Mouse (Mus musculus): ENCODE data around the gene Lpcat1. TPM values are rescaled to one million over a fixed set of nuclear protein-coding genes. Genes with fewer than 3 reads are reported as not detected.

Lpcat1 gene
- polyA plus RNA-seq, 1 experiment from 2014 or later: 85.3 TPM

GRCm38 (mm10) chr13:73476259-73476658 lies 9.3 kb downstream of the Lpcat1 start:
- Histone ChIP-seq H3K27ac (ENCODE audit: low read depth) (no peak overlapping the region; the same call in 1 of the 2 replicates), H3K27me3 (ENCODE audit: insufficient read depth, low read length) (no peaks in the 10 kb centered on the region), H3K4me1 (ENCODE audit: insufficient read depth) (no peaks in the 10 kb centered on the region), H3K9ac (no peak overlapping the region), H3K4me3 (ENCODE audit: low read depth, low read length) (no peak overlapping the region), H3K36me3 (ENCODE audit: insufficient read depth) (peaks cover 14% of the 10 kb centered on the region; the same call in 1 of the 2 replicates), H3K4me2 (no peak overlapping the region), H3K9me3 (ENCODE audit: low read depth, low read length) (no peaks in the 10 kb centered on the region)
- no peak for TF ChIP-seq CTCF (IDR thresholded peaks at IDR 0.05; ENCODE audit: low read depth)
- no peak for ATAC-seq (ENCODE audit: insufficient read depth)
- 90% methylated on average over 5 of the region's 5 CpGs for WGBS
- DNase-seq: no peak

- no peak overlapping the region for H3K27ac ChIP-seq (ENCODE audit: low read depth)
- no peak for ATAC-seq (ENCODE audit: insufficient read depth)
- WGBS: 82% methylated on average over 8 of the region's 8 CpGs
- H3K4me2 ChIP-seq: no peak overlapping the region
- DNase-seq: no peak
- TF ChIP-seq CTCF (IDR thresholded peaks at IDR 0.05; ENCODE audit: low read depth): no peak
- peaks cover 14% of the 10 kb centered on the region; the same call in 1 of the 2 replicates for H3K36me3 ChIP-seq (ENCODE audit: insufficient read depth)
- H3K9me3 ChIP-seq (ENCODE audit: low read depth, low read length): no peaks in the 10 kb centered on the region
- no peak overlapping the region for H3K4me3 ChIP-seq (ENCODE audit: low read depth, low read length)
- no peaks in the 10 kb centered on the region for H3K4me1 ChIP-seq (ENCODE audit: insufficient read depth)
- no peaks in the 10 kb centered on the region for H3K27me3 ChIP-seq (ENCODE audit: insufficient read depth, low read length)
- no peak overlapping the region for H3K9ac ChIP-seq
Observed at GRCm38 (mm10) chr13:73476796-73477195, 9.8 kb downstream of the Lpcat1 start.

- H3K9me3 ChIP-seq (ENCODE audit: low read depth, low read length): no peaks in the 10 kb centered on the region
- H3K4me3 ChIP-seq (ENCODE audit: low read depth, low read length): no peak overlapping the region
- no peaks in the 10 kb centered on the region for H3K4me1 ChIP-seq (ENCODE audit: insufficient read depth)
- H3K36me3 ChIP-seq (ENCODE audit: insufficient read depth): peaks cover 12% of the 10 kb centered on the region; the same call in 1 of the 2 replicates
- WGBS: 80% methylated on average over 2 of the region's 2 CpGs
- H3K4me2 ChIP-seq: no peak overlapping the region
- no peak for TF ChIP-seq CTCF (IDR thresholded peaks at IDR 0.05; ENCODE audit: low read depth)
- H3K27me3 ChIP-seq (ENCODE audit: insufficient read depth, low read length): no peaks in the 10 kb centered on the region
- H3K9ac ChIP-seq: no peak overlapping the region
- DNase-seq (no peak), ATAC-seq (ENCODE audit: insufficient read depth) (no peak)
- H3K27ac ChIP-seq (ENCODE audit: low read depth): no peak overlapping the region
Observed at GRCm38 (mm10) chr13:73477841-73478240, 10.8 kb downstream of the Lpcat1 start.

GRCm38 (mm10) chr13:73482476-73482875 lies 15.5 kb downstream of the Lpcat1 start:
- no peak for DNase-seq
- no peak overlapping the region for H3K4me3 ChIP-seq (ENCODE audit: low read depth, low read length)
- no peaks in the 10 kb centered on the region for H3K4me1 ChIP-seq (ENCODE audit: insufficient read depth)
- TF ChIP-seq CTCF (IDR thresholded peaks at IDR 0.05; ENCODE audit: low read depth): no peak
- H3K27me3 ChIP-seq (ENCODE audit: insufficient read depth, low read length): no peaks in the 10 kb centered on the region
- 77% methylated on average over 7 of the region's 7 CpGs for WGBS
- no peaks in the 10 kb centered on the region; the same call in 1 of the 2 replicates for H3K9me3 ChIP-seq (ENCODE audit: low read depth, low read length)
- H3K4me2 ChIP-seq: no peak overlapping the region
- H3K36me3 ChIP-seq (ENCODE audit: insufficient read depth): peaks cover 35% of the 10 kb centered on the region
- H3K9ac ChIP-seq: no peak overlapping the region
- no peak for ATAC-seq (ENCODE audit: insufficient read depth)
- no peak overlapping the region for H3K27ac ChIP-seq (ENCODE audit: low read depth)

GRCm38 (mm10) chr13:73483331-73483730 lies 16.3 kb downstream of the Lpcat1 start:
- Histone ChIP-seq H3K4me2 (no peak overlapping the region), H3K9me3 (ENCODE audit: low read depth, low read length) (no peaks in the 10 kb centered on the region; the same call in 1 of the 2 replicates), H3K9ac (no peak overlapping the region), H3K4me3 (ENCODE audit: low read depth, low read length) (no peak overlapping the region), H3K36me3 (ENCODE audit: insufficient read depth) (peaks cover 42% of the 10 kb centered on the region), H3K27ac (ENCODE audit: low read depth) (no peak overlapping the region), H3K4me1 (ENCODE audit: insufficient read depth) (no peaks in the 10 kb centered on the region), H3K27me3 (ENCODE audit: insufficient read depth, low read length) (no peaks in the 10 kb centered on the region)
- 93% methylated on average over 6 of the region's 6 CpGs for WGBS
- ATAC-seq (ENCODE audit: insufficient read depth) (no peak), DNase-seq (no peak)
- TF ChIP-seq CTCF (IDR thresholded peaks at IDR 0.05; ENCODE audit: low read depth): no peak

- WGBS: 60% methylated on average over 5 of the region's 5 CpGs
- Histone ChIP-seq H3K4me2 (no peak overlapping the region), H3K9ac (no peak overlapping the region), H3K27me3 (ENCODE audit: insufficient read depth, low read length) (no peaks in the 10 kb centered on the region), H3K27ac (ENCODE audit: low read depth) (no peak overlapping the region), H3K9me3 (ENCODE audit: low read depth, low read length) (no peaks in the 10 kb centered on the region; the same call in 1 of the 2 replicates), H3K4me1 (ENCODE audit: insufficient read depth) (no peaks in the 10 kb centered on the region), H3K4me3 (ENCODE audit: low read depth, low read length) (no peak overlapping the region), H3K36me3 (ENCODE audit: insufficient read depth) (peaks cover 50% of the 10 kb centered on the region)
- ATAC-seq (ENCODE audit: insufficient read depth): no peak
- DNase-seq: no peak
- TF ChIP-seq CTCF (IDR thresholded peaks at IDR 0.05; ENCODE audit: low read depth): no peak
Observed at GRCm38 (mm10) chr13:73484171-73484570, 17.2 kb downstream of the Lpcat1 start.

GRCm38 (mm10) chr13:73488105-73488504 lies 21.1 kb downstream of the Lpcat1 start:
- TF ChIP-seq CTCF (IDR thresholded peaks at IDR 0.05; ENCODE audit: low read depth): no peak
- no peak overlapping the region for H3K27ac ChIP-seq (ENCODE audit: low read depth)
- no peak for ATAC-seq (ENCODE audit: insufficient read depth)
- H3K4me3 ChIP-seq (ENCODE audit: low read depth, low read length): no peak overlapping the region
- H3K27me3 ChIP-seq (ENCODE audit: insufficient read depth, low read length): no peaks in the 10 kb centered on the region
- H3K9ac ChIP-seq: no peak overlapping the region
- H3K9me3 ChIP-seq (ENCODE audit: low read depth, low read length): no peaks in the 10 kb centered on the region; the same call in 1 of the 2 replicates
- WGBS: 36% methylated on average over 3 of the region's 3 CpGs
- no peaks in the 10 kb centered on the region for H3K4me1 ChIP-seq (ENCODE audit: insufficient read depth)
- H3K36me3 ChIP-seq (ENCODE audit: insufficient read depth): peaks cover 83% of the 10 kb centered on the region
- DNase-seq: no peak
- no peak overlapping the region for H3K4me2 ChIP-seq

GRCm38 (mm10) chr13:73488707-73489106 lies 21.7 kb downstream of the Lpcat1 start:
- no peak for TF ChIP-seq CTCF (IDR thresholded peaks at IDR 0.05; ENCODE audit: low read depth)
- no peak for DNase-seq
- no peaks in the 10 kb centered on the region for H3K4me1 ChIP-seq (ENCODE audit: insufficient read depth)
- H3K9ac ChIP-seq: no peak overlapping the region
- peaks cover 86% of the 10 kb centered on the region for H3K36me3 ChIP-seq (ENCODE audit: insufficient read depth)
- no peak overlapping the region for H3K27ac ChIP-seq (ENCODE audit: low read depth)
- H3K4me3 ChIP-seq (ENCODE audit: low read depth, low read length): no peak overlapping the region
- ATAC-seq (ENCODE audit: insufficient read depth): no peak
- H3K9me3 ChIP-seq (ENCODE audit: low read depth, low read length): no peaks in the 10 kb centered on the region; the same call in 1 of the 2 replicates
- H3K4me2 ChIP-seq: no peak overlapping the region
- no peaks in the 10 kb centered on the region for H3K27me3 ChIP-seq (ENCODE audit: insufficient read depth, low read length)
- 76% methylated on average over 9 of the region's 9 CpGs for WGBS

Data from lung, embryonic 14.5 days (tissue).